Mouse (Mus musculus) C2C12 (cell line): ENCODE data around the gene Tbc1d22b. TPM values are rescaled to one million over a fixed set of nuclear protein-coding genes. Genes with fewer than 3 reads are reported as not detected.
"Not testable (repeated sequence)": the region's sequence is repeated elsewhere in the genome, so short reads cannot be mapped to it uniquely, and the experiment has no call there.

ENCODE experiments used
- H3K27me3 ChIP-seq: one replicate; pipeline ENCODE4 v1.6.1; 2011; ENCODE audit not compliant: control insufficient read depth, insufficient read depth, insufficient read length
- H3K36me3 ChIP-seq: one replicate; pipeline ENCODE4 v1.6.1; 2011; ENCODE audit not compliant: control insufficient read depth, insufficient read depth
- H3K4me3 ChIP-seq: one replicate; pipeline ENCODE4 v1.5.1; 2011; ENCODE audit warnings: mild to moderate bottlenecking, control low read depth; ENCODE audit not compliant: poor library complexity, insufficient read depth, severe bottlenecking
- H3K79me2 ChIP-seq: one replicate; pipeline ENCODE4 v1.6.1; 2011; ENCODE audit not compliant: control insufficient read depth, insufficient read depth
- H3K79me3 ChIP-seq: one replicate; pipeline ENCODE4 v1.6.1; 2011; ENCODE audit warnings: low read depth, control low read depth
- H3ac ChIP-seq: one replicate; pipeline ENCODE3; 2011; ENCODE audit warnings: low read depth; ENCODE audit not compliant: control insufficient read depth, insufficient read length
- CEBPB ChIP-seq: IDR thresholded peaks from one replicate; pipeline ENCODE4 v1.6.1; 2011; ENCODE audit warnings: low read depth, mild to moderate bottlenecking, control low read depth, moderate library complexity
- CTCF ChIP-seq: IDR thresholded peaks from one replicate; pipeline ENCODE4 v1.5.1; 2011; ENCODE audit not compliant: control insufficient read depth, insufficient read depth, insufficient read length
- FOSL1 ChIP-seq: IDR thresholded peaks from one replicate; pipeline ENCODE4 v1.8.0; 2011; ENCODE audit warnings: mild to moderate bottlenecking, low read length; ENCODE audit not compliant: poor library complexity, insufficient read depth, severe bottlenecking
- MAX ChIP-seq: IDR thresholded peaks from one replicate; pipeline ENCODE4 v1.6.1; 2011; ENCODE audit warnings: mild to moderate bottlenecking, control low read depth
- MYOD1 ChIP-seq: IDR thresholded peaks from one replicate; pipeline ENCODE4 v1.6.1; 2011; ENCODE audit warnings: low read depth; ENCODE audit not compliant: control insufficient read depth, insufficient read length
- MYOG ChIP-seq: IDR thresholded peaks from one replicate; pipeline ENCODE4 v1.6.1; 2011; ENCODE audit not compliant: control insufficient read depth, insufficient read length; ENCODE audit errors: extremely low read depth
- USF1 ChIP-seq: IDR thresholded peaks from one replicate; pipeline ENCODE4 v1.6.1; 2011; ENCODE audit warnings: low read depth, mild to moderate bottlenecking, control low read depth, moderate library complexity
- polyA plus RNA-seq: library from polyadenylated mRNA; unstranded; fragments of >200 nt; fragmentation: generic; extraction: Trizol; gene quantifications from one replicate; pipeline ENCODE4 v1.2.1, GENCODE M21; 2012; ENCODE audit warnings: missing spikeins

Gene Tbc1d22b
- polyA plus RNA-seq, 1 experiment, result 7.9 TPM

DNA sequence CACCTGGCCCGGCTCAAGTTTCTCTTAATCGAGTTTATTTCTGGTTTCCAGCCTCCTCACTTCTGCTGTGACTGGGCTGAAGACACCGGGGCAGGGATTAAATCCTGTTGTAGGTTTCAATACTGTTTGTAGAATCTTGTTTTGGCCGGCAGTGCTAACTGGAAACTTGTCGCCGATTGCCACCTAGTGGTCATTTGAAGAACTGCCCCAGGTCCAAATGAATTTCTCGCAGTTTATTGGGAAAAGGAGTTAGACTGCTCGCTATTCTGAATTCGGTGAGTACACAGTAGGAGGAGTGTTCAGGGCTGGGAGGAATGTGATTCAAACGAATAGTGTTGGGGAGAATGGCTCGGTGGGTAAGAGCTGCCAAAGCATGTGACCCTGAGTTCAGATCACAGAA, 35.1 kb upstream of the Tbc1d22b start:
- Histone ChIP-seq H3K4me3 (no peak overlapping the region), H3ac (no peak overlapping the region), H3K79me2 (no peaks in the 10 kb centered on the region), H3K79me3 (no peaks in the 10 kb centered on the region), H3K36me3 (no peaks in the 10 kb centered on the region), H3K27me3 (no peaks in the 10 kb centered on the region)
- TF ChIP-seq CEBPB, result no peak
- TF ChIP-seq MYOG, result no peak
- peak; percentile 47 for TF ChIP-seq CTCF

GRCm38 (mm10) chr17:29518665-29519064, 30.9 kb upstream of the Tbc1d22b start:
- H3K4me3 ChIP-seq, H3ac ChIP-seq, H3K79me3 ChIP-seq, H3K79me2 ChIP-seq, H3K27me3 ChIP-seq, H3K36me3 ChIP-seq: not testable (repeated sequence)

DNA sequence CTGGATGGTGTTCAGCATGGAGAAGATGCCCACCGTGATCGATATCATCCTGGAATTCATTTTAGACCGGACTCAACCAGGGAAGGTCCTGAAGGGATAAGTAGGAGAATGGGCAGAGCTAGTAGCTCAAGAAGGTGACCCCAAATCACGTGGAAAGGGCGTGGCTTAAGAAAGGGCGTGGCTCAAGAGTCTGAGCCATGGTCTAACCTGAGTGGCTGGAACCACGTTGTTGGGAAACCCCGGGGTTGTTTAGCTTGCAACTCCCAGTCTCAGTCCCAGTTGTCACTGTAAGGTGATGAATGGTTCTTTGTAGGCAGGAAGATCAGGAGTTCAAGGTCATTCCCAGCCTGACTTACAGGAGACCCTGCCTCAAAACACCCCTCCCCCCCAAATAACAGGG, 29.9 kb upstream of the Tbc1d22b start:
- Histone ChIP-seq H3K36me3 (no peaks in the 10 kb centered on the region), H3K79me2 (no peaks in the 10 kb centered on the region), H3K79me3 (no peaks in the 10 kb centered on the region), H3K4me3 (no peak overlapping the region), H3K27me3 (no peaks in the 10 kb centered on the region), H3ac (no peak overlapping the region)
- no peak for TF ChIP-seq MYOG
- TF ChIP-seq FOSL1, result no peak
- TF ChIP-seq CTCF, result no peak
- no peak for TF ChIP-seq MAX
- no peak for TF ChIP-seq CEBPB
- no peak for TF ChIP-seq MYOD1
- no peak for TF ChIP-seq USF1

DNA sequence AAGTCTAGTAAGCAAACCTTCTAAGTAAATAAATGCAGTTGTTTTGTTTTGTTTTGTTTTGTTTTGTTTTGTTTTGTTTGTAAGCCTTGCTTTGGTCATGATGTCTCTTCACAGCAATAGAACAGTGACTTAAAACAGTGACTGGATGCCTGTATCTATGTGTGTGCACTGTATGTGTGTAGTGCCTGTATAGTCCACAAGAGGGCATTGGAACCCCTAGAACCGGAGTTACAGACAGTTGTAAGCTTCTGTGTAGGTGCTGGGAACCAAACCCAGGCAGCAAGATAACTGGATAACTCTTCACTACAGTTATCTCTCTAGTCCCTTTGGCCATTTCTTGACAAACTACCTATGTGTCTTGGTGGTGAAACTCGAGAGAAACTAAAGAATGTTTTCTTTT, 24.0 kb upstream of the Tbc1d22b start:
- H3K27me3 ChIP-seq, result no peaks in the 10 kb centered on the region
- no peak overlapping the region for H3ac ChIP-seq
- TF ChIP-seq MYOG, result no peak
- TF ChIP-seq CTCF, result no peak
- no peak for TF ChIP-seq USF1
- TF ChIP-seq MAX, result no peak
- no peak for TF ChIP-seq MYOD1
- no peak for TF ChIP-seq CEBPB
- TF ChIP-seq FOSL1, result no peak
- no peaks in the 10 kb centered on the region for H3K36me3 ChIP-seq
- H3K79me3 ChIP-seq, result no peaks in the 10 kb centered on the region
- no peaks in the 10 kb centered on the region for H3K79me2 ChIP-seq
- H3K4me3 ChIP-seq, result no peak overlapping the region

DNA sequence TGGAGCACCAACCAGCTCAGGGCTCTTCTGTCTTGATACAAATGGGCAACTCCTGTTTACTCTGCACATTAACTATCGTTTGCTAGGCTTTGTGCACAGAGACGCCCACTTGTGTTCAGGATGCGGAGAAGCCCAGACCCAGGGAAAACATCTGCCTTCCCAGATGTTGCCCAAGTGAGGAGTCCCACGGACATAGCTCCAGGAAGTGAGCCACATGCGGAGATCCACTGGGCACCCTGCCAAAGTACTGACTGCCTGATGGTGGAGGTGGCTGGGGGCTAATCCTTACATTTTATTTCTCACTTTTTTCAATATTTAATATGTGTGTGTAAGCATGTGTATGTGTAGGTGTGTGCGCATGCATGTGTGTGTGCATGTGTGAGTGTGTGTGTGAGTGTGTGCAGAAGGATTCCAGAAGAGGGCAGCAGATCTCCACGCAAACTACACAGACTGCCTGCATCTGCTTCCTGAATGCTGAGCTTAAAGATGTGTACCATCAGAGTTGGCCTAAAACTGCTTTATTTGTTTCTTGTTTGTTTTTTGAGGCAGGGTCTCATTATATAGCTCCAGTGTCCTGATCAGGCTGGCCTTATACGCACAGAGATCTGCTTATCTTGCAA, 20.9 kb upstream of the Tbc1d22b start:
- H3K36me3 ChIP-seq, result no peaks in the 10 kb centered on the region
- H3K27me3 ChIP-seq, result no peaks in the 10 kb centered on the region
- TF ChIP-seq USF1 (no peak), CTCF (peak; percentile 23)
- no peak overlapping the region for H3ac ChIP-seq
- H3K4me3 ChIP-seq, result no peak overlapping the region
- H3K79me3 ChIP-seq, result no peaks in the 10 kb centered on the region
- no peaks in the 10 kb centered on the region for H3K79me2 ChIP-seq

DNA sequence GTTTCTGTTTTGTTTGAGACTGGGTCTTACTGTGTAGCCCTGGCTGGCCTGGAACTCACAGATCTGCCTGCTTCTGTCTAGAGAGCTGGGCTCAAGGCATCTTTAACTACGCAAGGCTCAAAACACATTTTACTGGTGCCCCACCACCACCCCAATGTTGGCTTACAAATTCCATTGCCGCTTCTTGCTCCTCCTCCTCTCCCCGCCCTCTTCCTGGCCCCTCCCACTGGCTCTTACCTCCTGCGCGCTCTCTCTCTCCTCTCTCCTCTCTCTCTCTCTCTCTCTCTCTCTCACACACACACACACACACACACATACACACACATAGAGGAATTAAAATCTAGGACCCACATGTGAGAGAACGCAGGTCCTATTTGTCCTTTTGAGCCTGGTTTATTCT, 19.1 kb upstream of the Tbc1d22b start:
- H3ac ChIP-seq, result no peak overlapping the region
- H3K36me3 ChIP-seq, result no peaks in the 10 kb centered on the region
- H3K79me2 ChIP-seq, result no peaks in the 10 kb centered on the region
- H3K79me3 ChIP-seq, result no peaks in the 10 kb centered on the region
- no peaks in the 10 kb centered on the region for H3K27me3 ChIP-seq
- no peak overlapping the region for H3K4me3 ChIP-seq
- no peak for TF ChIP-seq USF1
- no peak for TF ChIP-seq CTCF
- TF ChIP-seq CEBPB, result no peak
- TF ChIP-seq FOSL1, result no peak

GRCm38 (mm10) chr17:29531278-29531677, 18.3 kb upstream of the Tbc1d22b start:
- Histone ChIP-seq H3K4me3 (no peak overlapping the region), H3K27me3 (no peaks in the 10 kb centered on the region), H3ac (no peak overlapping the region), H3K79me3 (no peaks in the 10 kb centered on the region), H3K36me3 (no peaks in the 10 kb centered on the region), H3K79me2 (no peaks in the 10 kb centered on the region)
- TF ChIP-seq MYOG (no peak), FOSL1 (no peak), MAX (no peak), CTCF (no peak), CEBPB (no peak), USF1 (no peak), MYOD1 (no peak)
